Mouse (Mus musculus) hindbrain, embryonic 16.5 days (tissue): ENCODE measurements around the gene Med19. TPM values are rescaled to one million over a fixed set of nuclear protein-coding genes. Genes with fewer than 3 reads are reported as not detected.
A peak's percentile ranks its signal among the peaks of the same experiment; 100 is the strongest.

Experiments used
- ATAC-seq: fragments of 200-750 bp; cut with Nextera tagmentation; 2 replicates; pipeline ENCODE4 v1.8.0; 2017; ENCODE audit warnings: moderate TSS enrichment, moderate library complexity
- H3K27ac ChIP-seq: fragments of 300-500 bp; sonication (generic); 2 replicates; pipeline ENCODE4 v1.5.1; 2014; ENCODE audit warnings: low read depth, mild to moderate bottlenecking, control low read depth, low read length, moderate library complexity
- H3K27me3 ChIP-seq: fragments of 300-500 bp; sonication (generic); replicated peaks from 2 replicates; pipeline ENCODE4 v1.6.1; 2014; ENCODE audit warnings: low read length; ENCODE audit not compliant: control insufficient read depth, insufficient read depth
- H3K36me3 ChIP-seq: fragments of 300-500 bp; sonication (generic); 2 replicates; pipeline ENCODE4 v1.6.1; 2014; ENCODE audit warnings: mild to moderate bottlenecking, low read length, moderate library complexity, mixed read lengths; ENCODE audit not compliant: control insufficient read depth, insufficient read depth
- H3K4me1 ChIP-seq: fragments of 300-500 bp; sonication (generic); 2 replicates; pipeline ENCODE4 v1.6.1; 2014; ENCODE audit warnings: low read depth, low read length; ENCODE audit not compliant: control insufficient read depth, insufficient read depth
- H3K4me2 ChIP-seq: fragments of 300-500 bp; sonication (generic); 2 replicates; pipeline ENCODE4 v1.6.1; 2014; ENCODE audit warnings: mild to moderate bottlenecking, low read length, control low read depth, moderate library complexity
- H3K4me3 ChIP-seq: fragments of 300-500 bp; sonication (generic); 2 replicates; pipeline ENCODE4 v1.5.1; 2014; ENCODE audit warnings: mild to moderate bottlenecking, low read length, control low read depth, moderate library complexity
- H3K9ac ChIP-seq: fragments of 300-500 bp; sonication (generic); 2 replicates; pipeline ENCODE4 v1.6.1; 2014; ENCODE audit warnings: low read depth, mild to moderate bottlenecking, control low read depth, low read length, moderate library complexity
- H3K9me3 ChIP-seq: fragments of 300-500 bp; sonication (generic); 2 replicates; pipeline ENCODE4 v1.6.1; 2014; ENCODE audit warnings: mild to moderate bottlenecking, low read length, moderate library complexity; ENCODE audit not compliant: control insufficient read depth
- WGBS: fragments of 180-500 bp; shearing (Covaris S2); extraction: QIAGEN DNeasy Blood & Tissue Kit; methylation state at CpG from one replicate; pipeline ENCODE4 v1.1.7; 2014; 5-methylcytosine and 5-hydroxymethylcytosine counted together
- polyA plus RNA-seq: library from polyadenylated mRNA; unstranded; fragments of >200 nt; fragmentation: Nextera tagmentation; extraction: Ambion mirVana; gene quantifications from 2 replicates; pipeline ENCODE4 v1.2.1, GENCODE M21; 2015

Gene Med19
- polyA plus RNA-seq, 1 experiment from 2014 or later = 50.7 TPM

- no peaks in the 10 kb centered on the region for H3K27me3 ChIP-seq
- peaks cover 8% of the 10 kb centered on the region for H3K4me1 ChIP-seq
- H3K4me3 ChIP-seq = no peak overlapping the region
- H3K27ac ChIP-seq = no peak overlapping the region
- ATAC-seq = no peak
- no peaks in the 10 kb centered on the region for H3K9me3 ChIP-seq
- H3K36me3 ChIP-seq = peaks cover 18% of the 10 kb centered on the region
- WGBS = 88% methylated on average over 6 of the region's 6 CpGs
- H3K4me2 ChIP-seq = no peak overlapping the region
- no peak overlapping the region for H3K9ac ChIP-seq
These were observed 4.5 kb downstream of the Med19 start for GRCm38 (mm10) chr2:84682605-84683183.

- no peaks in the 10 kb centered on the region for H3K9me3 ChIP-seq
- H3K4me3 ChIP-seq = no peak overlapping the region
- 93% methylated on average over 2 of the region's 2 CpGs for WGBS
- peaks cover 59% of the 10 kb centered on the region for H3K36me3 ChIP-seq
- no peak overlapping the region for H3K9ac ChIP-seq
- H3K4me1 ChIP-seq = no peaks in the 10 kb centered on the region
- no peaks in the 10 kb centered on the region for H3K27me3 ChIP-seq
- no peak overlapping the region for H3K4me2 ChIP-seq
- no peak for ATAC-seq
- H3K27ac ChIP-seq = no peak overlapping the region
These were observed 10.1 kb downstream of the Med19 start for GRCm38 (mm10) chr2:84688080-84688844.

- WGBS = 91% methylated on average over 12 of the region's 12 CpGs
- ATAC-seq = 0 out of 2 replicates have a peak, but pooled peaks have one; percentile 46
These were observed 11.8 kb downstream of the Med19 start for GRCm38 (mm10) chr2:84690050-84690449.

GRCm38 (mm10) chr2:84695007-84695695 lies 16.9 kb downstream of the Med19 start:
- no peak overlapping the region for H3K9ac ChIP-seq
- H3K4me3 ChIP-seq = no peak overlapping the region
- 92% methylated on average over 5 of the region's 5 CpGs for WGBS
- no peak overlapping the region for H3K27ac ChIP-seq
- H3K27me3 ChIP-seq = no peaks in the 10 kb centered on the region
- H3K36me3 ChIP-seq = peaks cover 37% of the 10 kb centered on the region
- H3K4me2 ChIP-seq = no peak overlapping the region
- H3K4me1 ChIP-seq = no peaks in the 10 kb centered on the region
- H3K9me3 ChIP-seq = no peaks in the 10 kb centered on the region
- no peak for ATAC-seq

More at GRCm38 (mm10) chr2:84690050-84690449, 11.8 kb downstream of the Med19 start:
- H3K36me3 ChIP-seq = peaks cover 66% of the 10 kb centered on the region
- no peak overlapping the region for H3K9ac ChIP-seq
- H3K4me2 ChIP-seq = no peak overlapping the region
- H3K4me1 ChIP-seq = no peaks in the 10 kb centered on the region
- H3K27ac ChIP-seq = no peak overlapping the region
- H3K4me3 ChIP-seq = no peak overlapping the region
- no peaks in the 10 kb centered on the region for H3K9me3 ChIP-seq
- H3K27me3 ChIP-seq = no peaks in the 10 kb centered on the region

GRCm38 (mm10) chr2:84703497-84703896 lies 25.3 kb downstream of the Med19 start:
- Histone ChIP-seq H3K9me3 (no peaks in the 10 kb centered on the region), H3K4me3 (no peak overlapping the region), H3K27ac (no peak overlapping the region), H3K27me3 (no peaks in the 10 kb centered on the region), H3K4me2 (no peak overlapping the region), H3K4me1 (peaks cover 3% of the 10 kb centered on the region; the same call in 1 of the 2 replicates), H3K36me3 (peaks cover 8% of the 10 kb centered on the region), H3K9ac (no peak overlapping the region)
- 93% methylated on average over 1 of the region's 1 CpGs for WGBS
- ATAC-seq = no peak

GRCm38 (mm10) chr2:84704329-84704728 lies 26.1 kb downstream of the Med19 start:
- 76% methylated on average over 5 of the region's 5 CpGs for WGBS
- H3K4me1 ChIP-seq = peaks cover 3% of the 10 kb centered on the region; the same call in 1 of the 2 replicates
- no peaks in the 10 kb centered on the region for H3K27me3 ChIP-seq
- H3K27ac ChIP-seq = no peak overlapping the region
- ATAC-seq = no peak
- no peak overlapping the region for H3K9ac ChIP-seq
- no peak overlapping the region for H3K4me2 ChIP-seq
- no peaks in the 10 kb centered on the region for H3K9me3 ChIP-seq
- no peak overlapping the region for H3K4me3 ChIP-seq
- H3K36me3 ChIP-seq = peaks cover 8% of the 10 kb centered on the region

GRCm38 (mm10) chr2:84705295-84705694 lies 27.1 kb downstream of the Med19 start:
- Histone ChIP-seq H3K27ac (no peak overlapping the region), H3K4me1 (peaks cover 3% of the 10 kb centered on the region; the same call in 1 of the 2 replicates), H3K4me2 (no peak overlapping the region), H3K27me3 (no peaks in the 10 kb centered on the region), H3K9me3 (no peaks in the 10 kb centered on the region), H3K4me3 (no peak overlapping the region), H3K9ac (no peak overlapping the region), H3K36me3 (peaks cover 11% of the 10 kb centered on the region)
- WGBS = 100% methylated on average over 1 of the region's 1 CpGs
- ATAC-seq = no peak

GRCm38 (mm10) chr2:84707523-84707922 lies 29.3 kb downstream of the Med19 start:
- Histone ChIP-seq H3K9me3 (no peaks in the 10 kb centered on the region), H3K4me1 (peaks cover 3% of the 10 kb centered on the region), H3K4me2 (no peak overlapping the region), H3K4me3 (no peak overlapping the region), H3K9ac (no peak overlapping the region), H3K27me3 (no peaks in the 10 kb centered on the region), H3K27ac (no peak overlapping the region), H3K36me3 (peaks cover 16% of the 10 kb centered on the region)
- no peak for ATAC-seq
- WGBS = 63% methylated on average over 1 of the region's 1 CpGs

- Histone ChIP-seq H3K4me3 (no peak overlapping the region), H3K4me2 (no peak overlapping the region), H3K36me3 (peaks cover 16% of the 10 kb centered on the region), H3K4me1 (peaks cover 16% of the 10 kb centered on the region), H3K27me3 (no peaks in the 10 kb centered on the region), H3K9me3 (no peaks in the 10 kb centered on the region), H3K27ac (no peak overlapping the region), H3K9ac (no peak overlapping the region)
- WGBS = 91% methylated on average over 2 of the region's 2 CpGs
- no peak for ATAC-seq
These were observed 33.7 kb downstream of the Med19 start for GRCm38 (mm10) chr2:84711898-84712297.
